Mouse (Mus musculus) heart, postnatal 0 days (tissue): Measurements from ENCODE around the gene Inka2. TPM values are rescaled to one million over a fixed set of nuclear protein-coding genes. Genes with fewer than 3 reads are reported as not detected.

Source experiments
- ATAC-seq: fragments of 200-750 bp; cut with Nextera tagmentation; 2 replicates; pipeline ENCODE4 v1.8.0; 2017; ENCODE audit warnings: low read depth, moderate number of reproducible peaks, moderate library complexity; ENCODE audit not compliant: insufficient read depth
- DNase-seq: peaks from one replicate; pipeline ENCODE4 v3.0.0-alpha.2; 2016; ENCODE audit warnings: low spot score
- H3K27ac ChIP-seq: fragments of 300-500 bp; sonication (generic); 2 replicates; pipeline ENCODE4 v1.5.1; 2014; ENCODE audit warnings: low read depth, mild to moderate bottlenecking
- H3K27me3 ChIP-seq: fragments of 300-500 bp; sonication (generic); 2 replicates; pipeline ENCODE4 v1.6.1; 2014; ENCODE audit warnings: low read length, mixed read lengths; ENCODE audit not compliant: control insufficient read depth, insufficient read depth
- H3K36me3 ChIP-seq: fragments of 300-500 bp; sonication (generic); replicated peaks from 2 replicates; pipeline ENCODE4 v1.6.1; 2014; ENCODE audit warnings: low read length, mixed read lengths; ENCODE audit not compliant: control insufficient read depth, insufficient read depth
- H3K4me1 ChIP-seq: fragments of 300-500 bp; sonication (generic); 2 replicates; pipeline ENCODE4 v1.6.1; 2014; ENCODE audit warnings: antibody characterized with exemption; ENCODE audit not compliant: control insufficient read depth, insufficient read depth
- H3K4me2 ChIP-seq: fragments of 300-500 bp; sonication (generic); 2 replicates; pipeline ENCODE4 v1.6.1; 2014; ENCODE audit warnings: low read depth, mild to moderate bottlenecking, low read length, moderate library complexity
- H3K4me3 ChIP-seq: fragments of 300-500 bp; sonication (generic); 2 replicates; pipeline ENCODE4 v1.5.1; 2014; ENCODE audit warnings: low read depth, low read length
- H3K9ac ChIP-seq: fragments of 300-500 bp; sonication (generic); replicated peaks from 2 replicates; pipeline ENCODE4 v1.6.1; 2014; ENCODE audit warnings: low read depth, low read length, mixed read lengths
- H3K9me3 ChIP-seq: fragments of 300-500 bp; sonication (generic); replicated peaks from 2 replicates; pipeline ENCODE4 v1.6.1; 2016; ENCODE audit warnings: low read length; ENCODE audit not compliant: control insufficient read depth
- CTCF ChIP-seq: IDR thresholded peaks from 2 replicates; pipeline ENCODE4 v1.5.1; 2016; ENCODE audit warnings: antibody characterized with exemption, control low read depth, low read depth
- EP300 ChIP-seq: IDR thresholded peaks from 2 replicates; pipeline ENCODE4 v1.6.1; 2016; ENCODE audit warnings: antibody characterized with exemption, low read depth
- WGBS: fragments of 180-500 bp; shearing (Covaris S2); extraction: QIAGEN DNeasy Blood & Tissue Kit; methylation state at CpG from one replicate; pipeline ENCODE4 v1.1.7; 2014; 5-methylcytosine and 5-hydroxymethylcytosine counted together
- polyA plus RNA-seq: library from polyadenylated mRNA; unstranded; fragments of >200 nt; fragmentation: Nextera tagmentation; extraction: Ambion mirVana; gene quantifications from 2 replicates; pipeline ENCODE4 v1.2.1, GENCODE M21; 2015
- total RNA-seq: library from RNA; depleted of rRNA; stranded (reverse); fragments of >200 nt; gene quantifications from 2 replicates; pipeline ENCODE4 v1.2.3, GENCODE M21; 2014; ENCODE audit warnings: low replicate concordance

Gene Inka2
- total and polyA plus RNA-seq, 2 experiments from 2014 or later, result 4.5 to 8.9 TPM

DNA sequence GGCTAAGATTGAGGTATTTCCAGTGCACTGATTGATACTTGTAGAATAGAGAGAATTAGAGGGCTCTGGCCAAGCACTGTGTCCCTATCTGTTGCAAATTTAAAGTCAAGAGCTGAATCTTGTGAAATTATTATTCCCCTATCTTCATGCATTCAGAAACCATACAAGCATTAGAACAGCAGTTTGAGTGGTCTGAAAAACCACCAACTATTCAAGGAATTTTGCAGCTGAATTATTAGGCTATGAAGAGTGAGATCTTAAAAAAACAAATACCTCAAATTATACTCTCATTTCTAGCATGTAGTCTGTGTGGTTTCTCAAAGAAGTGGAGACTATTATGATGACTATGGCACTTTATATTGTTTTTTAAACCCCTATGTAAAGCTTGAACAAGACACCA, 30.9 kb downstream of the Inka2 start:
- no peak overlapping the region for H3K27ac ChIP-seq
- TF ChIP-seq CTCF (no peak), EP300 (no peak)
- peaks cover 49% of the 10 kb centered on the region for H3K36me3 ChIP-seq
- H3K9me3 ChIP-seq, result no peaks in the 10 kb centered on the region
- DNase-seq, result no peak
- no peak overlapping the region for H3K4me3 ChIP-seq
- H3K4me1 ChIP-seq, result no peaks in the 10 kb centered on the region
- no peak overlapping the region for H3K4me2 ChIP-seq
- no peaks in the 10 kb centered on the region for H3K27me3 ChIP-seq
- no peak overlapping the region for H3K9ac ChIP-seq
- no peak for ATAC-seq

DNA sequence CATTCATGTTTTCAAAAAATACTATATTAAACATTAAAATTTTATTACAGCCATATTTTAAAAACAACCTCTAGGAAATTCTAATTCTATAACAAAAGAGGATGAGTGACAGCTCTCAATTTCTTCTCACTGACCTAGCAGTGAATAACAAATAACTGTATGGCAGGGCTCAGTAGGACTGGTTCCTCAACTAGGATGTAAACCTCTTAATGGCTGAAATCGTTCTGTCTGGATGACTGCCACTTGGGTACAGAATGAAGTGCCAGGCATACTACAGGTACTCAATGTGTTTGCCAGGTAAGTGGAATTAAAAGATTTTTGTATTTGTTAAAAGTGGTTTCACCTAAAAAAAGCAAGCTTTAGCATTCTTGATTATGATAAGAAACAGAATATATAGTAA, 31.7 kb downstream of the Inka2 start:
- Histone ChIP-seq H3K4me1 (no peaks in the 10 kb centered on the region), H3K36me3 (peaks cover 41% of the 10 kb centered on the region), H3K27me3 (no peaks in the 10 kb centered on the region), H3K4me3 (no peak overlapping the region), H3K4me2 (no peak overlapping the region), H3K9ac (no peak overlapping the region), H3K9me3 (no peaks in the 10 kb centered on the region), H3K27ac (no peak overlapping the region)
- TF ChIP-seq CTCF (no peak), EP300 (no peak)
- 79% methylated on average over 1 of the region's 1 CpGs for WGBS
- DNase-seq, result no peak
- no peak for ATAC-seq

DNA sequence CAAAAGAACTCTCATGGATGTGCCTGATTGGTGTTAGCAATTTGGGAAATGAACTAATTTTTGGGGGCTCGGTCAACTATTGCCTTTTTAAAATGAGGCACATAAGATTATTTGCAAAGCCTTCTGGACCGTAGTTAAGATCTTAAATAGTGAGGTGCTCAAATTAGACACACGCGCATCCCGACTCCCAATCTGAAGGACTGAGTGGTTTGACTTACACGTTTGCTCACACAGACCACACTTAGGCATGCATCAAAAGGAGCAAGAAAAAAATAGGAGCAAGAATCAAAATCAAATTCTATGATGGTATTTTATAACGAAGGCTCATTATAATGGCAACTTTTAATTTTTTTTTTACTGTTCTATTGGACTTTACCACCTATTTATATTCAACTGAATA, 32.7 kb downstream of the Inka2 start:
- H3K9me3 ChIP-seq, result no peaks in the 10 kb centered on the region
- no peak for DNase-seq
- 86% methylated on average over 7 of the region's 7 CpGs for WGBS
- no peaks in the 10 kb centered on the region for H3K4me1 ChIP-seq
- TF ChIP-seq EP300 (no peak), CTCF (no peak)
- H3K27ac ChIP-seq, result no peak overlapping the region
- no peaks in the 10 kb centered on the region for H3K27me3 ChIP-seq
- H3K36me3 ChIP-seq, result peaks cover 34% of the 10 kb centered on the region
- no peak overlapping the region for H3K4me3 ChIP-seq
- H3K9ac ChIP-seq, result no peak overlapping the region
- ATAC-seq, result no peak
- H3K4me2 ChIP-seq, result no peak overlapping the region

DNA sequence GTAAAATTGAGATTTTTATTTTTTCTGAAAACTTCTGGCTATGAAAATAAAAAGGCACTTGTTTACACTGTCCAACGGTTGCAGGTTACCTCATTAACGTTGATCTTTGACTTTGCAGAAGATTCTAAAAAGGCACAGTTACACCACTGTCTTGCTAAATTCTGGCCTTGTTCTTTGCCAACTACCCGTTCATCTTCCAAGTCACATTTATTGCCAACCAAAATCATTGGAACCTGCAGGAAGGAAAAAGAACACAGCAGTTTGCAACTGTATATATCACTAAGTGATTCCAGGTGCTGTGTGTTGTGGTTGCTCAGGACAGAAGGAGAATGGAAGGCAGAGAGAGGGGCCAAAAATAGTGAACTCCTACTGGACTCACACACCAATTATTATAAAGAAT, 33.3 kb downstream of the Inka2 start:
- no peaks in the 10 kb centered on the region for H3K27me3 ChIP-seq
- peaks cover 30% of the 10 kb centered on the region for H3K36me3 ChIP-seq
- no peak for DNase-seq
- H3K4me1 ChIP-seq, result no peaks in the 10 kb centered on the region
- H3K4me2 ChIP-seq, result no peak overlapping the region
- H3K27ac ChIP-seq, result no peak overlapping the region
- H3K9ac ChIP-seq, result no peak overlapping the region
- no peak for ATAC-seq
- no peaks in the 10 kb centered on the region for H3K9me3 ChIP-seq
- H3K4me3 ChIP-seq, result no peak overlapping the region
- WGBS, result 87% methylated on average over 3 of the region's 3 CpGs
- no peak for TF ChIP-seq CTCF
- TF ChIP-seq EP300, result no peak

DNA sequence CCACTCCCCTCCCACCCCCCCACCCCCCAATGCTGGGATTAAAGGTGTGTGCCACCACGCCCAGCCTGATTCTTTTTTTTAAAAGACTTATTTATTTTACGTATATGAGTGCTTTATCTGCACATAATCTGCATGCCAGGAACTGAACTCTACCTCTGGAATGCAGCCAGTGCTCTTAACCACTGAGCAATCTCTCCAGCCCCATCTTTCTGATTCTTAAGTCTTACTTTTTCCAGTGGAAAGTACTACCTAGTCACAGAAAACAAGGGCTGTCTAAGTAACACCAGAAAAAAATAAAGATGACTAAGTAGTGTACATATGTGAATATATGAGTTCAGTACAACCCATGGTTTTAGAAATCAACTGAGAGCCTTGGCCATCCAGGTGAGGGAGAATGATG, 42.1 kb downstream of the Inka2 start:
- TF ChIP-seq CTCF (no peak), EP300 (no peak)
- Histone ChIP-seq H3K9me3 (no peaks in the 10 kb centered on the region), H3K27me3 (no peaks in the 10 kb centered on the region), H3K9ac (no peak overlapping the region), H3K4me3 (no peak overlapping the region), H3K4me2 (no peak overlapping the region), H3K36me3 (no peaks in the 10 kb centered on the region; the same call in 1 of the 2 replicates), H3K4me1 (no peaks in the 10 kb centered on the region), H3K27ac (no peak overlapping the region)
- ATAC-seq, result no peak
- no peak for DNase-seq
- WGBS, result 66% methylated on average over 2 of the region's 2 CpGs

DNA sequence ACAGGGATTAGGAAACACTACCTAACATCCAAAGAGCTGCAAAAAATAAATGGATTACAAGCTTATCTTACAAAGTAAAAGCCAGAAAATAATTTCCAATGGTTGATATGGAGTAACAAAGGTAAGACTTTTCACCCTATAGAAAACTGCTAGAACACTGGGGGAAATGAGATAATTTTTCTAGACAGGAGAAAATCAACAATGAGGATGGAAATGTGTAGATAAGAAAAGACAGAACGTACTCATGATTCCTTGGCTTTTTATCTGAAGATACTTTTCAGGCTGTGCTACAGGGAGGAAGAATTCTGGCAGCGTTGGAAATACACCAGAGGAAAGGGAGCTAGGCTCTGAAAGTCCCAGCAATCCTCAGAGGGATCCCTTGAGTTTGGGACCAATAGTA, 46.4 kb downstream of the Inka2 start:
- no peak overlapping the region for H3K27ac ChIP-seq
- no peak overlapping the region for H3K9ac ChIP-seq
- TF ChIP-seq EP300, result no peak
- TF ChIP-seq CTCF, result no peak
- H3K4me3 ChIP-seq, result no peak overlapping the region
- DNase-seq, result no peak
- peaks cover 7% of the 10 kb centered on the region; the same call in 1 of the 2 replicates for H3K4me1 ChIP-seq
- no peak for ATAC-seq
- H3K27me3 ChIP-seq, result no peaks in the 10 kb centered on the region
- no peak overlapping the region for H3K4me2 ChIP-seq
- no peaks in the 10 kb centered on the region for H3K9me3 ChIP-seq
- WGBS, result 64% methylated on average over 2 of the region's 2 CpGs
- no peaks in the 10 kb centered on the region; the same call in 1 of the 2 replicates for H3K36me3 ChIP-seq
